Mouse (Mus musculus): ENCODE results near the gene Ces3a.

DNA sequence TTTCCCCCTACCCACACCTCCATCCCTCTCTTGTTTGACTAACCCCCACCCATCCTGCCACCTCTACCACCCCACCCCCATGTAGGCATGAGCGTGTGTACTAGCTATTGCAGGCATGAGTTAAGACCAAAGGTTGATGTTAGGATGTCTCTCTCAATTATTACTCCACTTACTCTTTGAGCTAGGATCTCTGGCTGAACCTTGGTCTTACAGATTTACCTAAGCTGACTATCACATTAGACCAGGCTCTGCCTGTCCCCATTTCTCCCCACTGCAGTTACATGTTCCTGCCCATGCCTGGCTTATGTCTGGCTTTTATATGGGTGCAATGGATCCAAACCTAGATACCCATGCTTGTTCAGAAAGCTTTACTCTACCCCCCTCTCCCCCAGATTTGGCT is 26.4 kb upstream of the Ces3a start:
- no peak for TF ChIP-seq TAL1 (IDR thresholded peaks at IDR 0.05; ENCODE audit: low read length)
- TF ChIP-seq GATA1 (IDR thresholded peaks at IDR 0.05; ENCODE audit: low read length), result no peak
